Mouse (Mus musculus): ENCODE measurements around the gene Gldn.

Gldn gene

GRCm38 (mm10) chr9:54286331-54286987 lies at the start of gene Gldn:
Gene Gldn (plus strand): TSS chr9:54286486.
- no peak for DNase-seq (ENCODE audit: low read depth, low spot score)

- peak; percentile 2 for DNase-seq (ENCODE audit: low read depth, low spot score)
Measured at GRCm38 (mm10) chr9:54244869-54245665, 41.2 kb upstream of the Gldn start.

GRCm38 (mm10) chr9:54264754-54265153 lies 21.5 kb upstream of the Gldn start:
- DNase-seq (ENCODE audit: low read depth, low spot score), result peak; percentile 10

- no peak for DNase-seq (ENCODE audit: low read depth, low spot score)
Measured at GRCm38 (mm10) chr9:54268010-54268409, 18.3 kb upstream of the Gldn start, which contains the start of gene Cyp19a1. Gene Cyp19a1 (minus strand): TSS chr9:54268110.

GRCm38 (mm10) chr9:54269987-54270386 lies 16.3 kb upstream of the Gldn start:
- DNase-seq (ENCODE audit: low read depth, low spot score), result no peak

- no peak for DNase-seq (ENCODE audit: low read depth, low spot score)
Measured at GRCm38 (mm10) chr9:54270889-54271288, 15.4 kb upstream of the Gldn start.

- DNase-seq (ENCODE audit: low read depth, low spot score), result no peak
Measured at GRCm38 (mm10) chr9:54275283-54275682, 11.0 kb upstream of the Gldn start.

- no peak for DNase-seq (ENCODE audit: low read depth, low spot score)
Measured at GRCm38 (mm10) chr9:54279046-54279589, 7.2 kb upstream of the Gldn start.

GRCm38 (mm10) chr9:54287804-54288203 lies 1.5 kb downstream of the Gldn start:
- DNase-seq (ENCODE audit: low read depth, low spot score), result no peak

GRCm38 (mm10) chr9:54299389-54299788 lies 13.1 kb downstream of the Gldn start:
- no peak for DNase-seq (ENCODE audit: low read depth, low spot score)

GRCm38 (mm10) chr9:54299792-54300191 lies 13.5 kb downstream of the Gldn start:
- DNase-seq (ENCODE audit: low read depth, low spot score), result no peak

- peak; percentile 37 for DNase-seq (ENCODE audit: low read depth, low spot score)
Measured at GRCm38 (mm10) chr9:54301255-54301654, 15.0 kb downstream of the Gldn start.

- DNase-seq (ENCODE audit: low read depth, low spot score), result no peak
Measured at GRCm38 (mm10) chr9:54308209-54308608, 21.9 kb downstream of the Gldn start.

- no peak for DNase-seq (ENCODE audit: low read depth, low spot score)
Measured at GRCm38 (mm10) chr9:54308751-54309358, 22.6 kb downstream of the Gldn start.

- no peak for DNase-seq (ENCODE audit: low read depth, low spot score)
Measured at GRCm38 (mm10) chr9:54316363-54316762, 30.1 kb downstream of the Gldn start.

GRCm38 (mm10) chr9:54323456-54323855 lies 37.2 kb downstream of the Gldn start:
- no peak for DNase-seq (ENCODE audit: low read depth, low spot score)

- DNase-seq (ENCODE audit: low read depth, low spot score), result no peak
Measured at GRCm38 (mm10) chr9:54329201-54329600, 42.9 kb downstream of the Gldn start.

GRCm38 (mm10) chr9:54335582-54335981 lies 49.3 kb downstream of the Gldn start:
- no peak for DNase-seq (ENCODE audit: low read depth, low spot score)

GRCm38 (mm10) chr9:54336532-54337144 lies 50.4 kb downstream of the Gldn start:
- peak; percentile 10 for DNase-seq (ENCODE audit: low read depth, low spot score)

- DNase-seq (ENCODE audit: low read depth, low spot score), result no peak
Measured at GRCm38 (mm10) chr9:54342026-54342425, 55.7 kb downstream of the Gldn start.

- DNase-seq (ENCODE audit: low read depth, low spot score), result no peak
Measured at GRCm38 (mm10) chr9:54356756-54357155, 70.5 kb downstream of the Gldn start.
